Mouse (Mus musculus): ENCODE measurements around the gene Dcaf8. TPM values are rescaled to one million over a fixed set of nuclear protein-coding genes. Genes with fewer than 3 reads are reported as not detected.

Dcaf8 gene
- polyA plus RNA-seq, 1 experiment from 2014 or later = 179 TPM

DNA sequence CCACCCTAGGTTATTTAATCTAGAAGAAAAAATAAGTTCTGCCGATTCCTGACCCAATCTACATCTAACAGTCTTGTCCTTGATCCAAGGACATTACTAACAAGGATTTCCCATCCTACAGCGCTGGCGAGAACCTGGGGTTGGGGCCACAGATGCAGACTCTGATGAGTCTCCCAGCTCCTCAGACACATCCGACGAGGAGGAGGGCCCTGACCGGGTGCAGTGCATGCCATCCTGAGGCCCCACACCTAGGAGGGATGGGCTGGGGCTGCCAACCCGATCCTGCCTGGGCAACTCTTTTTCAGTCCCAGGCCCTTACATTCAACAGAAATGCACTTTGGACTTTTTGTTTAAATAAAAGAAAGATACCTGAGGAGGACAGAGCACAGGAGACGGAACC is 46.6 kb downstream of the Dcaf8 start:
- Histone ChIP-seq H3K4me1 (replicated peaks) (no peaks in the 10 kb centered on the region), H3K27me3 (no peaks in the 10 kb centered on the region), H3K9ac (replicated peaks) (no peak overlapping the region), H3K36me3 (peaks cover 95% of the 10 kb centered on the region), H3K9me3 (no peaks in the 10 kb centered on the region), H3K4me3 (replicated peaks) (no peak overlapping the region), H3K27ac (no peak overlapping the region), H3K4me2 (no peak overlapping the region)
- ATAC-seq (ENCODE audit: insufficient number of reproducible peaks, insufficient read depth, low FRiP score, low TSS enrichment, low read depth) = no peak
- 87% methylated on average over 8 of the region's 8 CpGs for WGBS

DNA sequence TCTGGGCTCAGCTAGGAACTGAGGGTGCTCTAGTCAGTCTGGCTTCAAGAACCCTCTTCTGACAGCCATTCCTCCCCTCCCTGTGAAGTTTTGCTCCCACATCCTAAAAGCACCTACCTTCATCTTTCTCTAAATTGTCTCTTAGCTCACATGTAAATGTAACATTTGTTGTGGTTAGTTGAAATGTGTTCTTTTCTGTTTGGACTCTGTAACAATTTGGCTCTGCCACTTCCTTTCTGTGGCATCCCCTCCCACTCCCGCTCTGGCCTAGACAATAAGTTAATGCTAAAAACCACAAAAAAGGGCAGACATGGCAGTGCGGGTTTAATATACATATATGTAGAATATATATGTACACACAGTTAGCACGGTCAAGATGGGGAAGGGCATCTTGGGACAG is 49.3 kb downstream of the Dcaf8 start:
- peaks cover 20% of the 10 kb centered on the region for H3K4me1 ChIP-seq (replicated peaks)
- H3K4me2 ChIP-seq = no peak overlapping the region
- peaks cover 93% of the 10 kb centered on the region for H3K36me3 ChIP-seq
- no peak for ATAC-seq (ENCODE audit: insufficient number of reproducible peaks, insufficient read depth, low FRiP score, low TSS enrichment, low read depth)
- no peak overlapping the region for H3K27ac ChIP-seq
- H3K27me3 ChIP-seq = no peaks in the 10 kb centered on the region
- 88% methylated on average over 3 of the region's 3 CpGs for WGBS
- H3K4me3 ChIP-seq (replicated peaks) = no peak overlapping the region
- no peak overlapping the region for H3K9ac ChIP-seq (replicated peaks)
- H3K9me3 ChIP-seq = no peaks in the 10 kb centered on the region

DNA sequence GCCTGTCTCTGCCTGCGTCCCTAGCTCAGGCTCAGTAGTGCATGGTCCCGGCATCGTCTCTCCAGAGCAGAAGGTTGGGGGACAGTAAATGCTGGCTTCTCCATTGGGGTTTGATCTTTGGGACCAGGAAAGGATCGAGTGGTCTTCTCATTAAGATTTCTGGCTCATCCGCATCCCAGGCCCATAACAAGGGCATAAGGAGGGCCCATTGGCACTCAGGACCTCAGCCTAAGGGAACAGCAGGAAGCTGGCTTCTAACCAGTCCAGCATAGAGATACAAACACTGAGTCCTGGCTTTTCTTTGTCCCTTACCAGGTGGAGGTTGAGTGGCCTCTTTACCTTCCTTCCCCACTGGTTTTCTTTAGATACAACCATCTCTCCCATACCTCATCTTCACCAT is 50.0 kb downstream of the Dcaf8 start:
- no peak for ATAC-seq (ENCODE audit: insufficient number of reproducible peaks, insufficient read depth, low FRiP score, low TSS enrichment, low read depth)
- WGBS = 88% methylated on average over 5 of the region's 5 CpGs

DNA sequence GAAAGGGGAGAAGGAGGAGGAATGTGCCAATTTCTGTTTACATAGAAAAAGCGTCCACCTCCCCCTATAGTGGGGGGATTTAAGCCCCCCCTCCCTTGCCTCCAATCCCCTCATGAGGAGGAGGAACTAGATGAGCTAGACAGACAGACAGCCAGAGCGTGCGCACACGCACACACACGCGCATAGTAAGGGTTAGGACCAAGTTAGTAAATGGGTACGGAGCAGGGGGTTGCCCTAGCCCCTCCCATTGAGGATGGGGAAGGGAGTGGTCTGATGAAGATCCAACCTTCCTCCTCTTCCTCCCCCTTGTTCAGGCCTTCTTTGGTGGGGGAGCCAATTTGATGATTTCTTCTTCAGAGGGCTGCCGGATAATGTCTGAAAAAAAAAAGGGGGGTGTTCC is 50.4 kb downstream of the Dcaf8 start:
- Histone ChIP-seq H3K9ac (replicated peaks) (no peak overlapping the region), H3K4me2 (no peak overlapping the region), H3K27me3 (no peaks in the 10 kb centered on the region), H3K36me3 (peaks cover 92% of the 10 kb centered on the region), H3K27ac (no peak overlapping the region), H3K4me1 (replicated peaks) (peaks cover 31% of the 10 kb centered on the region), H3K9me3 (no peaks in the 10 kb centered on the region), H3K4me3 (replicated peaks) (no peak overlapping the region)
- no peak for ATAC-seq (ENCODE audit: insufficient number of reproducible peaks, insufficient read depth, low FRiP score, low TSS enrichment, low read depth)
- WGBS = 88% methylated on average over 8 of the region's 8 CpGs

More for the DNA sequence above, 50.0 kb downstream of the Dcaf8 start:
- H3K27me3 ChIP-seq = no peaks in the 10 kb centered on the region
- no peak overlapping the region for H3K4me2 ChIP-seq
- peaks cover 27% of the 10 kb centered on the region for H3K4me1 ChIP-seq (replicated peaks)
- H3K4me3 ChIP-seq (replicated peaks) = no peak overlapping the region
- H3K27ac ChIP-seq = no peak overlapping the region
- peaks cover 92% of the 10 kb centered on the region for H3K36me3 ChIP-seq
- no peaks in the 10 kb centered on the region for H3K9me3 ChIP-seq
- no peak overlapping the region for H3K9ac ChIP-seq (replicated peaks)

DNA sequence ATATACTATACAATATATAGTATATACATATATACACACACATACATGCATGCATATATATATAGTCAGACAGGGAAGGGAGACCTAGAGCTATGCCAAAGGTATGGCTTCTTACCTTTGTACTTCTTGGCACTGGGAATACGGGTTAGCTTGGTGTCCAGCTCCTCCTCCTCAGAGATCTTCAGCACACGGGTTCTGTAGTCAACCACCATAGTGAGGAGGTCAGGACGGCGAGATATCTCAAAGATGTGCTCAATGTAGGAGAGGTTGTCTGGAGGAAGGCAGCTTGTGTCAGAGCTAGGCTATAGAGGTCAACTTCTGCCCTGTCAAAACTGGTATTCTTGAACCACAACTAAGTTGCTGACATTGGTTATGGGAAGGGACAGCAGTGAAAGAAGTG is 51.1 kb downstream of the Dcaf8 start:
- no peaks in the 10 kb centered on the region for H3K9me3 ChIP-seq
- no peaks in the 10 kb centered on the region for H3K27me3 ChIP-seq
- H3K4me3 ChIP-seq (replicated peaks) = no peak overlapping the region
- no peak overlapping the region for H3K27ac ChIP-seq
- no peak overlapping the region for H3K9ac ChIP-seq (replicated peaks)
- H3K4me2 ChIP-seq = no peak overlapping the region
- WGBS = 92% methylated on average over 4 of the region's 4 CpGs
- peaks cover 86% of the 10 kb centered on the region for H3K36me3 ChIP-seq
- no peak for ATAC-seq (ENCODE audit: insufficient number of reproducible peaks, insufficient read depth, low FRiP score, low TSS enrichment, low read depth)
- H3K4me1 ChIP-seq (replicated peaks) = peaks cover 38% of the 10 kb centered on the region

DNA sequence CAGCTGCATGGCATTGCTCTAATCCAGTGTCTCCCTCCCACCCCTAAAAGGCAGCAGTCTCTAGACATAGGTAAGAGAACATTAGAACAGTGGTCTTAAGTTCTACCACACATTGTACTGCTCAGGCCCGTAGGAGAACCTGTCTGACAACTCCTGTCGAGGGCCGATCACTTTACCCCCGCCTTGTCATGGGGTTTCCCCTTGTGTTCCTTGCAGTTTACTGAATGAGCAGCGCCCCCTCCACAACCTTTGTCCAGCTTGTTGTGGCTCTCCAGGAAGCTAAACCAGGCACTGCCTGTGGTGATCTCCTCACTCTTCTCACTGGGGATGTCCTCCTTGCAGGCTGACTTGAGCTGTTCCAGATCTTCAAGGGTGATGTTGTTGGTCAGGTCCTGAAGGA is 52.3 kb downstream of the Dcaf8 start:
- no peak overlapping the region for H3K4me2 ChIP-seq
- no peak overlapping the region for H3K27ac ChIP-seq
- peaks cover 50% of the 10 kb centered on the region for H3K4me1 ChIP-seq (replicated peaks)
- H3K9me3 ChIP-seq = no peaks in the 10 kb centered on the region
- H3K9ac ChIP-seq (replicated peaks) = no peak overlapping the region
- no peak for ATAC-seq (ENCODE audit: insufficient number of reproducible peaks, insufficient read depth, low FRiP score, low TSS enrichment, low read depth)
- H3K4me3 ChIP-seq (replicated peaks) = no peak overlapping the region
- 84% methylated on average over 5 of the region's 5 CpGs for WGBS
- H3K27me3 ChIP-seq = no peaks in the 10 kb centered on the region
- peaks cover 74% of the 10 kb centered on the region for H3K36me3 ChIP-seq

DNA sequence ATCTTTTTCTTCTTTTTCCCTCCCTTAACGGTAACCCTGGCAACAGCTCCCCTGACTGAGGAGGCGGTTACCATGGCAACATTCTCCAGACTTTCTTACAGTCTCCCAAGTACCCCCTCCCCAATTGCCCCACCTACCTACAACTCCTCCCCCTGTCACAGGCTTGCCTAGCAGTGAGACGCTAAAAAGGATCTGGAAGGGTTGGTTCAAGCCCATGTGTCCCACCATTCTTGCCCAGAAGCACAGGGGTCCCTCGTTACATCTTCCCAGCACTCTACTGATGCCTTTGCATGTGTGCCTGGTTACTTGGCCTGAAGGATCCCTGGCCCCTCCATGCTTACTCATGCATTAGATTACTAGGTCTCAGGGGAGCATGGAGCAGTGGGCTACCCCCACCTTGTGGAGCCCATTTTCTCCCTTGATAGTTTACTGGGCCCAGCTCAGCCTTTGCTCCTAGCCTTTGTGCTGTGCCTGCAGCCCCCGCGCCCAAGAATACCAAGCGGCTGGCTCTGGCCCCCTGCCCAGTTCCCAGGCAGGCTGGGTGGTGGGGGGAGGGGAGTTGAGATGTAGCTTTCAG is 53.1 kb downstream of the Dcaf8 start:
- 47% methylated on average over 7 of the region's 7 CpGs for WGBS
- H3K27me3 ChIP-seq = no peaks in the 10 kb centered on the region
- H3K9me3 ChIP-seq = no peaks in the 10 kb centered on the region
- H3K9ac ChIP-seq (replicated peaks) = no peak overlapping the region
- H3K4me2 ChIP-seq = no peak overlapping the region
- no peak for ATAC-seq (ENCODE audit: insufficient number of reproducible peaks, insufficient read depth, low FRiP score, low TSS enrichment, low read depth)
- 0 out of 2 replicates have a peak overlapping the region, but pooled peaks have one; percentile 1 for H3K27ac ChIP-seq
- peaks cover 66% of the 10 kb centered on the region for H3K36me3 ChIP-seq
- peaks cover 58% of the 10 kb centered on the region for H3K4me1 ChIP-seq (replicated peaks)
- no peak overlapping the region for H3K4me3 ChIP-seq (replicated peaks)

DNA sequence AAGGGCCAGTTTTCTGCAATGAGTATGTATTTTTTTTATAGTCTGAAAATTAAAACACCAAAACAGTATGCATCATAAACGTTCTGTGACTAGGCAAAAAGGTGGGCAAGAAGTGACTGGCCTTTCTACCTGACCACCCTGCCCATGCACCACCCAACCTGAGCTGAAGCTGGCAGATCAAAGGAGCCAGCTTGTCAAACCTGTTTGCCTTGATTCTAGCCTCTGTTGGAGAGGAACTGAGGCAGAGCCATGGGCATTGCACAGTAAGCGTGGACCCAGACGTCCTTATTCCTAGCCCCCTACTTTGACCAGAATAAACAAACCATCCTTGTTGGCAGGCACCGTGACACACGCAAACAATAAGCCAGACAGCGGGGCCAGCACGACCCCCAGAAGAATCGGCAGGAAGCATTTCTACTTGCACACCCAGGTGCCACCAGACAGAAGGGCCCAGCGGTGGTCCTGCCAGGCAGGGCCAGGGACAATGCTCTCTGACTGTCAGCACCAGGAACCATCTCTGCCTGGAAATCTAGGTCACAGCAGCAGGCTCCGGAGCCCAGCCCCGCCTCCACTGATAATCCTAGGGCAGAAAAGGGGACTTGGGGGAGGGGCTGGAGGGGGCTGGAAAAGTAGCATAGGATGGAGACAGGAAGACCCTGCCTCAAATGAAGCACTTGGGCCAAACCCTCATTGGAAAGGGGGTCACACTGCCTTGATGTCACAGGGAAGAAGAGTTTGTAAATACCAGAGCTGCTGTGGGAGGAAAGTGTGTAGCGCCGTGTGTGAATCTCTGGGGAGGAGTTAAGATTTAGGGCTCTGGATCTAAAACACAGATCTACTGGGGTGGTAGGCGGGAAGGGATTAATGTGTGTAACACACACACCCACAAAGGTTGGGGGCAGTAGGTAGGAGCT is 54.3 kb downstream of the Dcaf8 start:
- no peak overlapping the region for H3K4me3 ChIP-seq (replicated peaks)
- H3K9ac ChIP-seq (replicated peaks) = peak overlapping the region; percentile 18; the same call in 1 of the 2 replicates
- peak overlapping the region; percentile 11 for H3K4me2 ChIP-seq

DNA sequence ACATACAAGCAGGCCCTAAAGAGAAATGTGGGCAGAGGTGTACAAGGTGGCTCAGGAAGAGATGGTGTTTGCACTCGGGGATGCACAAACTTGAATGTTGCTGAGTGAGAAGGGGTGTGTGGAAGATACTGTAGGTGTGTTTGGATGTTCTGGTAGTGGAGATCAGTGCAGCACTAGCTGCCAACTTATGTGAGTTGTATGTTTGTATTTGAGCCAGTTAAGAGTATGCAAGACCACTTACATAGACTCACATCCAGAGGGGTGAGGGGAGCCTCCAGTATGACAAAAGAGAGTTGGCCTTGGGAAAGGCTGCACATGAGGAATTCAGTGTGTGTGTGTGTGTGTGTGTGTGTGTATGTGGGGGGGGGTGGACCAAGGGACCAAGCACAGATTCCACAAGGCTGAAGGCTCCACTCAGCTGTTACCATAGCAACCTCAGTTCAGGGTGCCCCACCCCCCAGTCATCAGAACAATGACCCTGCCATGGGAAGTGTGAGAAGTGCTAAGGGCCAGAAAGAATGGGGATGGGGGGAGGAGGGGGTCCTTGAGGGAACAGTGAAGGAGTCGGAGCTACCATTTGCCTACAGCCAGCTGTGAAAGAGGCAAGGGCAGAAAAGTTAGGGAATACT is 55.1 kb downstream of the Dcaf8 start:
- Histone ChIP-seq H3K27me3 (no peaks in the 10 kb centered on the region), H3K36me3 (peaks cover 46% of the 10 kb centered on the region), H3K4me1 (replicated peaks) (peaks cover 69% of the 10 kb centered on the region), H3K9ac (replicated peaks) (peak overlapping the region; percentile 18; the same call in 1 of the 2 replicates), H3K4me3 (replicated peaks) (no peak overlapping the region), H3K27ac (peak overlapping the region; percentile 83), H3K4me2 (peak overlapping the region; percentile 76), H3K9me3 (no peaks in the 10 kb centered on the region)
- ATAC-seq (ENCODE audit: insufficient number of reproducible peaks, insufficient read depth, low FRiP score, low TSS enrichment, low read depth) = no peak
- WGBS = 40% methylated on average over 2 of the region's 2 CpGs

More for the DNA sequence above, 54.3 kb downstream of the Dcaf8 start:
- ATAC-seq (ENCODE audit: insufficient number of reproducible peaks, insufficient read depth, low FRiP score, low TSS enrichment, low read depth) = no peak
- Histone ChIP-seq H3K27me3 (no peaks in the 10 kb centered on the region), H3K9me3 (no peaks in the 10 kb centered on the region), H3K27ac (peak overlapping the region; percentile 83), H3K4me1 (replicated peaks) (peaks cover 65% of the 10 kb centered on the region), H3K36me3 (peaks cover 54% of the 10 kb centered on the region)
- 22% methylated on average over 14 of the region's 14 CpGs for WGBS

DNA sequence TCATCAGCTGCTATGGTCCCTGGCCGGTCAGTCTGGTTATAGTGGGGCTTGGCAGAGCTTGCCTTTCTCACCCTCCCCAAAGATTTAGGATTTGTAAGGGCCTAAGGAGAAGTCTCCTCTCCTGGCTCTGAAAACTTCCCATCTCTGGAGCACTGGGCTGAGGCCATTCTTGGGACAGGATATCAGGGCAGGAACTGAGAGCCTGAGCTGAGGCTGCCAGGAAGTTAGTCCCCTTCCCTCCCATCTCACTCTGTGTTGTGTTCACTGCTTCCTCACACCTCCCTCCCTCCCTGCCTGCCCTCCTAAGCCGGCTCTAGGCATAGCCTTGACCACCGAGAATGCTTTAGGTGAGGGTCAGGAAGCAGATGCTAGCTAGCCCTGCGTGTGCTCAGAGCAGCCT is 55.7 kb downstream of the Dcaf8 start:
- WGBS = 6% methylated on average over 4 of the region's 4 CpGs
- H3K9ac ChIP-seq (replicated peaks) = no peak overlapping the region
- ATAC-seq (ENCODE audit: insufficient number of reproducible peaks, insufficient read depth, low FRiP score, low TSS enrichment, low read depth) = no peak

More for the DNA sequence above, 55.7 kb downstream of the Dcaf8 start:
- H3K27ac ChIP-seq = peak overlapping the region; percentile 83
- peaks cover 40% of the 10 kb centered on the region for H3K36me3 ChIP-seq
- no peaks in the 10 kb centered on the region for H3K9me3 ChIP-seq
- H3K4me2 ChIP-seq = peak overlapping the region; percentile 76
- peaks cover 69% of the 10 kb centered on the region for H3K4me1 ChIP-seq (replicated peaks)
- H3K27me3 ChIP-seq = no peaks in the 10 kb centered on the region
- H3K4me3 ChIP-seq (replicated peaks) = no peak overlapping the region

All from limb, embryonic 12.5 days (tissue).